Mouse (Mus musculus) activated CD4-positive, CD25-positive, alpha-beta regulatory T cell (primary cell): ENCODE data around the gene Ezh1. TPM values are rescaled to one million over a fixed set of nuclear protein-coding genes. Genes with fewer than 3 reads are reported as not detected.

Experiments used
- polyA plus RNA-seq, 2 experiments: library from polyadenylated mRNA; unstranded; fragments of 100-300 nt; shearing (Covaris generic); gene quantifications; one replicate each; pipeline ENCODE4 v1.2.1; 2017

Gene Ezh1
- polyA plus RNA-seq, result 10 to 100 TPM; 43.0 to 68.3 TPM

DNA sequence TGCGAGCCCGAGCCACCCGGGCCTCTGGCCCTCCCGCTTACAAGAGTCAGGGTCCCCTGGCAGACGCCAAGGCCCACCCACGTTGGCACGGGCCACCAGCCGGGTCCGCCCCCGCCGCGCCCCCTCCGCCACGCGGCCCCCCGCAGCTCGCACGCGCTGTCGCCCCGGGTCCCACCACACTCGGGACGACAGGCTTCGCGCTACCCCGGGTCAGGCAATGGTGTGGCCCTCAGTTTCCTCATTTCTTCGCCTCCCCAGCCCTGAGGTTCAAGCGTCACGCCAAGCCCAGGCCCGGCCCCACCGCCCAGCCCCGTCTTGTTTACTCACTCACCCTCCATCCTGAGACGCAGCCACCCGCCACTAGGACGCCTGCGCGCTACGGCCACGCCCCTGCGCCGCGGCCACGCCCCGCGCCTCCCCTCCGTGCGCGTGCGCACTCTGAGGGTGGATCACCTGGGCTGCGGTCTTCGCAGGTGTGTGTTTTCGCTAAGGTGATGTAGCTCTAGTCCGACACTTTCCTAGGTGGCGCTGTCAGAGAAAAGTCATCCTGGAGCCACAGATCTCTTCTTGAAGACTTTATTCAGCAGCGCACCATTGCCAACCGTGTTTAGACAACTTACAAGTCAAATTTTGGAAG lies at the start of gene Ezh1:
Ezh1 (minus strand) TSS at position 399 of the 637 bp plus-strand sequence.

DNA sequence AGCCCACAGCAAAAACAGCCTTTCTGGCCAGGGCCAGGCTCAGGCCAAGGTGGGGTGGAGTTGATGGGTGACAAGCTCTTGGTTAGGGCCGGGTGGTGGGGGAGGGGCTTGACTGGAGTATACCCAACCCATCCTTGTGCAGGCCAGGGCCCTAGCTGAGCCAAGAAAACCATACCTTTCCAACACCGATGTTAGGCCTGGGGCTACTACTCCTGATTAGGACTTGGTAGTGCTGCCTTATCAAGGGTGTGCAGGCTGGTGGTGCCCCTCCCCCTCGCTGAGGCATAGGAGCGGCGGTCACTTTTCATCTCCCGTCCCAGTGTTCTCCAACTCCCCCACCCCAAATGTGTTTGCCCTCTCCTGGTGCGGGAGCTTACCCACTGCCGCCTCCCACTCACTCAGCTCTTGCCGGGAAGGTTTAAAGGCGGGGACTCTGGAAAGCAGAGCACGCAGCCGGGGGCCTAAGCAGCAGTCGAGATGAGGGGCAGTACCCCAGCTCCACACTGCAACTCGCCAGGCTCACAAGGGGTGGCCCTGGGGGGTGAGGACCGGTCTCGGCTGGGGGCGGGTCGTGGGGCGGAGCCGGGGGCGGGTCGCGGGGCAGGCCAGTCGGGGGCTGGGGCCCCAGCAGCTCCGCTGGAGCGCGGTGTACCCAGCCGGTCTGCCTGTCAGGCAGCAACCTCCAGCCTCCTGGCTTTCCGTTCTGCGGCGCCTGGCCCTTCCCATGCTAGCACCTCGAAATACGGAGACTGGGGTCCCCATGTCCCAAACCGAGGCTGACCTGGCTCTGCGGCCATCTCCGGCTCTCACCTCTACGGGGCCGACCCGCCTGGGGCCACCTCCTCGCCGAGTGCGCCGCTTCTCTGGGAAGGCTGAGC lies 33.9 kb upstream of the Ezh1 start, which contains the start of gene Wnk4:
Wnk4 (plus strand) TSS at position 620 of the 878 bp plus-strand sequence.

GRCm38 (mm10) chr11:101253613-101254389 lies 27.5 kb upstream of the Ezh1 start, which contains the start of gene Vps25:
Gene Vps25, plus strand, starts transcription at chr11:101253707.

DNA sequence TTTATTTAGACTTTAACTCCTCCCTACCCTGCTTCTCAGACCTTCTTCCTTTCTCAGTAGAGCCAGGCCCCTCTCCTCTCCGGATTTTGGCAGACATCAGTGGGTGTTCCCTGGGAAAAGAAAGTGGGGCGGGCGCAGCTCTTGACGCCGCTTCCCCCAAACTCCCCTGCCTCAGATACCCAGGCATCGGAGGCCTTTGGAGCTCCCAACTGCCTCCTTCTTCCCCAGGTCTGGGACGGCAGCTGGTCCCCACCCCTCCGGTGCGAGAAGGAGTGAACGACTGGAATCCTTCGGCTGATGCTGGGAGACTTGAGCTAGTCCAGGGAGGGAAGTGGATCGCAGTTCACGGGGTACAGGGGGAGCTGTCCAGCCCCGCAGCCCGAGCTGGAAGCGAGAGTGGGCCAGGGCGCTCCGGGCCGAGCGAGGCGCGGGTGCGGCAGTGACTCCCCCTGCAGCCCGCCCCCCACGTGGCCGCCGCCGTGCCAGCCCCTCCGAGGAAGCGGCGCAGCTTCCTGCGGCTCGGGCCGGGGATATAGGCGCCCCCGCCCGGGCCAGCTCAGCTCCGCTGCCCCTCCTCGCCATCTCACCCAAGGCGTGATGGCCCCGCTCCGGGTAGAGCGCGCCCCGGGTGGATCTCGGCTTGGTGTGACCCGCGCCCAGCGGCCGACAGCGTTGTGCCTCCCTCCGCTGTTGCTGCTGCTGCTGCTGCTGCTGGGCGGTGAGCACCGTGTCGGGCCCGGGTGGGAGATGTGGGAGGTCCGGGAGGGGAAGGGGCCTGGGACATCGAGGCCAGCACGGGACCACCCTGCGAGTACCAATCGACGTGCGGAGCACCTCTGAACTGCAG lies 19.8 kb upstream of the Ezh1 start, which contains the start of gene Ramp2:
Ramp2 (plus strand) TSS at position 174 of the 847 bp plus-strand sequence.

DNA sequence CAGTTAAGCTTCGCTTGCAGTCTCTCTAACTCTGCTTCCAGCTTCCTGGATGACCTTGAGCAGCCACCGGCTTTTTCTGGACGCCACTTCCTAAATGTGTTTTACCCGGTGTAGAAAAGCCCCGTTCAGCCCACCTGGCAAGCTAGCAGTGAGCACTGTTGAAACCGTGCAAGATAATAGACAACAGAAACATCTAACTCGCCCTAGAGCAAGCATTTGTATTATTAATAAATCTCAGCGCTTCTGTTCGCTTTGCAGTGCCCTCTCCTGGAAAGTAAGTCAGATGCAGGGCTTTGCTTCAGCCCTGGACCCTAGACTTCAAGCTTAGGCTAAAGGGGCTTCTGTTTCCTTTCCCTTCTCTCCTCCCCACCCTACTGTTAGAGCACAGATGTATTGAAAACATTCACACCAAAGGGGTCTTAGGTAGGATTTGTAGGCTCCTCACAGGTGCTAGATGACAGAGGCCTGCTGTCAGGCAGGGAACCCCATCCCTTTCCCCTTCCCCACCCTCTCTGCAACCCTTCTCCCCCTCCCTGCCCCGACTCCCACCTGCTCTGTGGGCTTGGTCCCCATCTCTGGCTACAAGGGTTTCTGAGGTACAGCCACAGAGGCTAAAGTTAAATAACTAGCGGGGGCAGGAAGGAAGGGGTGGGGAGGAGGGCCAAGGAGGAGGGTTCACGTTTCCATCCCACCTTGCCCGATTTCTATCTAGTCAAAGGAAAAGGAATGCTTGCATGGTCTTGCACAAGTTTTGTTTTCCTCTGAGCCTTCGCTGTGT lies 51.2 kb downstream of the Ezh1 start, which contains the start of gene Ccr10:
Ccr10 (minus strand) TSS at position 593 of the 778 bp plus-strand sequence.

DNA sequence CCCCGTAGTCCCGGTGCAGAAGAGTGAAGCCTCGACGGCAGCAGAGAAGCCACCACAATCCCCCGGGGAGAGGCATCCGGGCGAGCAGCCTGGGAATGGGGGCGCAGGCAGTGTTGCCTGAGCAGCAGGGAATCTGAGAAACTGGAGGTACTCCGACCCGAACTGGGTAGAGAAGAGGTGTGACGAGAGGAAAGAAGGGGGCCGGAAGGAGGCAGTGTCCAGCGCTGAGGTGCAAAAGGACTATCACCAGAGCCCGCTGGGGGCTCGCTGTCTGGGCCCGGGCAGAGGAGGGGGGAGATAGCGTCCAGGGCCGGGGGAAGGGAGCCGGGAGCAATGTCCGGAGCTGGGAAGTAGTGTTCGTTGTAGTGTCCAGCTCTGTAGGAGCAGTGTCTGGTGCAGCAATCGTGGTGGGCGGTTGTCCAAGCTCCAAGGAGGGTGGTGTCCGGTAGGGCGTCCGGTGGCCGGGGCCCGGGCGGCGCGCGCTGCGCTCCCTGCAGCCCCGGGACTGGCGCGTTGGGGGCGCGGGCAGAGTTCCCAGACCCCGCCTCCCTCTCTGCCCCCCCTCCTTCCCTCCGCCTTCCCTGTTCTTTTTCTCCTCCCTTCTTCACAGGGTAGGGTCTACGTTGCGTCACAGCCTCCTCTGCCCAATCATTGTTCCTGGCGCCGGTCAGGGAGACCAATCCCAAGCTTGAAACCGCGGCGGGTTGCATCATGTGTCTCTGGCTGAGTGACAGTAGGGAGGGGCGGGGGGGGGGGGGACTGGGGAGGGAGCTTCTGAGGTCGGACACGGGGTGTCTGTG lies 55.3 kb downstream of the Ezh1 start, which contains the start of gene Plekhh3:
Plekhh3 (minus strand) TSS at position 541 of the 800 bp plus-strand sequence.

GRCm38 (mm10) chr11:101170354-101170810 lies 55.9 kb downstream of the Ezh1 start, which contains the start of gene Cntnap1:
Gene Cntnap1, plus strand, starts transcription at chr11:101170523.

DNA sequence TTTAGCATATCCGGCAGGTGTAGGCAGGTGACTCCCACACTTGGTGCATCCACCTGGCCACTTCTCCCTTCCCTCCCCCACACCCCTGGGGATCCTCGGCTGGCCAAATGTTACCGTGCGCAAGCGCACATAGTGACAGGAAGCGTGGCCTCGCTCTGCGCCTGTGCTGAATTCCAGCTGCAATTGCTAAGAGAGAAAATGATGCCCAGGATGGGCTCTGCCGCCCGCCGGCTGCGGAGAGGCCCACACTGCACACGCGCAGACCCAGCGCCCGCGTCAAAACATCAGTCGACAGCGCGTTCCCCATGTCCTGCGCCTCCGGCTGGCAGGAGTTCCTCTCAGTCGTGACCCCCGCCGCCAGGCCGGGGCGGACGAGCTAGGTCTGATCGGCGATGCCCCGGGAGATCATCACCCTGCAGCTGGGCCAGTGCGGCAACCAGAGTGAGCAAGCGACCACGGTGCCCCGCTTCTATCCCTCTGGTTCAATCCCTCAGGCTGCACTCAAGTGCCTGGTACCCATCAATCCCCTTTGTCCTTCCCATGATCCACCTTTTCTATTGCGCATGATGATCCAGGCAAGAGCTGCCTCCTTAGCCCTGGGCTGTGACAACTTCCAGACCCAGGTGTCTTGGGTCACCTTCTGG lies 70.4 kb downstream of the Ezh1 start, which contains the start of gene Tubg2:
Tubg2 (plus strand) TSS at position 180 of the 644 bp plus-strand sequence.

Other genes starting within 250 kb of the Ezh1 start
- 10 to 100 TPM in 1 of 2 experiments, 1 to 10 TPM in 1; 6.1 to 13.6 TPM for gene Atp6v0a1, start 217.0 kb downstream of the Ezh1 start, polyA plus RNA-seq
- 10 to 100 TPM; 18.9 to 25.9 TPM for gene Naglu, start 156.5 kb downstream of the Ezh1 start, polyA plus RNA-seq
- under 1 TPM in 1 of 2 experiments, not detected in 1; 0.52 TPM for gene Hsd17b1, start 148.1 kb downstream of the Ezh1 start, polyA plus RNA-seq
- 10 to 100 TPM; 32.3 to 36.4 TPM for gene Coasy, start 143.9 kb downstream of the Ezh1 start, polyA plus RNA-seq
- gene Mlx, start 139.2 kb downstream of the Ezh1 start, polyA plus RNA-seq, result 10 to 100 TPM; 90.2 to 93.1 TPM
- 1 to 10 TPM; 7.1 to 8.4 TPM for gene Psmc3ip, start 131.0 kb downstream of the Ezh1 start, polyA plus RNA-seq
- 10 to 100 TPM; 61.6 to 75.9 TPM for gene Retreg3, start 106.6 kb downstream of the Ezh1 start, polyA plus RNA-seq
- gene Tubg1, start 106.5 kb downstream of the Ezh1 start, polyA plus RNA-seq, result 10 to 100 TPM; 31.0 to 43.3 TPM
- gene Tubg2, start 70.6 kb downstream of the Ezh1 start, polyA plus RNA-seq, result 1 to 10 TPM in 1 of 2 experiments, under 1 TPM in 1; 0.48 to 2.5 TPM
- under 1 TPM; 0.17 to 0.28 TPM for gene Cntnap1, start 55.9 kb downstream of the Ezh1 start, polyA plus RNA-seq
- gene Plekhh3, start 55.1 kb downstream of the Ezh1 start, polyA plus RNA-seq, result 1 to 10 TPM in 1 of 2 experiments, under 1 TPM in 1; 0.61 to 1.3 TPM
- 10 to 100 TPM in 1 of 2 experiments, under 1 TPM in 1; 0.92 to 15.6 TPM for gene Ccr10, start 51.0 kb downstream of the Ezh1 start, polyA plus RNA-seq
- gene Ramp2, start 19.6 kb upstream of the Ezh1 start, polyA plus RNA-seq, result under 1 TPM; 0.41 to 0.55 TPM
- 100 to 1,000 TPM; 156 to 177 TPM for gene Vps25, start 27.2 kb upstream of the Ezh1 start, polyA plus RNA-seq
- 1 to 10 TPM; 1.3 to 5.1 TPM for gene Wnk4, start 34.1 kb upstream of the Ezh1 start, polyA plus RNA-seq
- 1 to 10 TPM in 1 of 2 experiments, under 1 TPM in 1; 0.41 to 1.2 TPM for gene Cntd1, start 52.5 kb upstream of the Ezh1 start, polyA plus RNA-seq
- 100 to 1,000 TPM; 101 to 118 TPM for gene Coa3, start 52.7 kb upstream of the Ezh1 start, polyA plus RNA-seq
- 100 to 1,000 TPM; 223 to 228 TPM for gene Becn1, start 75.8 kb upstream of the Ezh1 start, polyA plus RNA-seq
- 100 to 1,000 TPM; 157 to 201 TPM for gene Psme3, start 89.8 kb upstream of the Ezh1 start, polyA plus RNA-seq
- 1 to 10 TPM; 1.8 to 2.4 TPM for gene Aoc2, start 98.6 kb upstream of the Ezh1 start, polyA plus RNA-seq
- gene Aoc3, start 104.1 kb upstream of the Ezh1 start, polyA plus RNA-seq, result not detected
- gene G6pc, start 141.1 kb upstream of the Ezh1 start, polyA plus RNA-seq, result not detected
- gene Aarsd1, start 191.2 kb upstream of the Ezh1 start, polyA plus RNA-seq, result 10 to 100 TPM; 33.3 to 40.7 TPM
- 1 to 10 TPM; 3.0 to 3.5 TPM for gene Gm27029, start 198.3 kb upstream of the Ezh1 start, polyA plus RNA-seq
- gene Rundc1, start 198.6 kb upstream of the Ezh1 start, polyA plus RNA-seq, result 10 to 100 TPM; 17.1 to 29.7 TPM
- gene Ptges3l, start 198.9 kb upstream of the Ezh1 start, polyA plus RNA-seq, result 1 to 10 TPM; 4.2 to 4.6 TPM
- gene Rpl27, start 215.8 kb upstream of the Ezh1 start, polyA plus RNA-seq, result 100 to 1,000 TPM; 318 to 457 TPM
- 100 to 1,000 TPM; 188 to 201 TPM for gene Ifi35, start 221.9 kb upstream of the Ezh1 start, polyA plus RNA-seq
- under 1 TPM; 0.21 to 0.35 TPM for gene Rnd2, start 238.5 kb upstream of the Ezh1 start, polyA plus RNA-seq
- under 1 TPM; 0.32 to 0.74 TPM for gene Vat1, start 239.8 kb upstream of the Ezh1 start, polyA plus RNA-seq